Mouse (Mus musculus): ENCODE measurements around the gene Eif4a2.

Eif4a2 gene

DNA sequence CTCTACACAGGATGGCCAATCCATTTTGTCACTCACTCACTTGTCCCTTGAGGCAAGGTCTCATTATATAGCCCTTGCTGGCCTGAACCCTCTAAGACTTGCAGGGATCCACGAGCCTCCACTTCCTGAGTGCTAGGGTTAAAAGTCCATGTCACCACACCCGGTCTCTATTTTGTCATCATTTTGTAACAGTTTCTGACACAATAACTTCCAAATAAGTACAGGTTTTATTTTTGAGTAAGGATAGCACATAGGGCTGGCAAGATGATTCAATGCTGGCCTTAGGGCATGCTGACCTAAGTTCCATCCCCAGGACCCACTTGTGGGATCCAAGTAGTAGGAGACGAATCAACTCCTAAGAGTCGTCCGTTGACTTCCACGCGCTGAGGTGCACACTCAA lies 1.1 kb upstream of the Eif4a2 start:
- DNase-seq: peak; percentile 48

DNA sequence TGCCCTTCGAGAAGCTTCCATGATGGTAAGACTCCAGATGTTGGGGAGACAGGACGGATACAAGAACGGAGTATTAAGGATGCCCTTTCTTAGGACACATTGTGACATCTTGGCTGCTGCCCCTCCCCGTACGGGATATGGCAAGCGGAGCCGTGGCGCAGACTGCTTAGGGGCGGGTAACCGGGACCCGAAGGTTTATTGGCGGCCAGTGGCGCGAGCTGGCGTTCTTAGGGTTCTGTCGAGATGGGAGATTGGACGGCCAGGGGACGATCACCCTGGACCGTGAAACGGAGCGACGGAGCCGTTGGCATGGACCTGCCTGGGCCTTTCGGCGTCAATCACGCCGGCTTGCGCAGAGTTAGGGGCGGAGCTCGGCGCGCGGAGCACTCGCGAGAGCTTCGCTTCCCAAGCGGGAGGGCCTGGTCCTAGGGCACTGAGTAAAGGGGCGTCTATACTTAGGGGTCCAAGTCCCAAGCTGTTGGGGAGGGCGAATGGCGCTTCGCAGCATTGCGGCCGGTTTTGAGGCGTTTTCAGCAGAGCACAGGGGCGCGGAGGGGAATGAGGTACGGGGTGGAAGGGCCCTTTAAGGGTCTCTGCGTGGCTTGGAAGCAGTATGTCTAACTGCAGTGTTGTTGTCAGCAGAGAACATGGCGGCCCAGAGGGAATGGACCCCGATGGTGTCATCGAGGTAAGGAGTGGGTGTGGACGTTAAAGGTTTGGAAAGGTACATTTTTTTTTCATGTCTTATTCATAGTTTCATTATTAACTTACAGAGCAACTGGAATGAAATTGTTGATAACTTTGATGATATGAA lies 909 bp downstream of the Eif4a2 start:
- DNase-seq: peak; percentile 85

DNA sequence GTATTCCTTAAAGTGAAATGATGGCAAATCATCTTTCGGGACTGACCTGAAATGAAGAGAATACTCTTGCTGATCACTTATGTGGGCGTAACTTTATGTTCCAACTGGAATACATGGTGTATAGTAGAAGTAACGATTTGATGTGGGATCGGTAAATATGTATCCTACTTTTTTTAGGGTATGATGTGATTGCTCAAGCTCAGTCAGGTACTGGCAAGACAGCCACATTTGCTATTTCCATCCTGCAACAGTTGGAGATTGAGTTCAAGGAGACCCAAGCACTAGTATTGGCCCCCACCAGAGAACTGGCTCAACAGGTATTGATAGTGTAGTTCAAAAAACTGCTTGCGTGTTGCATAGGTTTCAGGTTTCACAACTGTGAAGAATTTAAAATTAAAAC lies 1.7 kb downstream of the Eif4a2 start:
- no peak for DNase-seq

DNA sequence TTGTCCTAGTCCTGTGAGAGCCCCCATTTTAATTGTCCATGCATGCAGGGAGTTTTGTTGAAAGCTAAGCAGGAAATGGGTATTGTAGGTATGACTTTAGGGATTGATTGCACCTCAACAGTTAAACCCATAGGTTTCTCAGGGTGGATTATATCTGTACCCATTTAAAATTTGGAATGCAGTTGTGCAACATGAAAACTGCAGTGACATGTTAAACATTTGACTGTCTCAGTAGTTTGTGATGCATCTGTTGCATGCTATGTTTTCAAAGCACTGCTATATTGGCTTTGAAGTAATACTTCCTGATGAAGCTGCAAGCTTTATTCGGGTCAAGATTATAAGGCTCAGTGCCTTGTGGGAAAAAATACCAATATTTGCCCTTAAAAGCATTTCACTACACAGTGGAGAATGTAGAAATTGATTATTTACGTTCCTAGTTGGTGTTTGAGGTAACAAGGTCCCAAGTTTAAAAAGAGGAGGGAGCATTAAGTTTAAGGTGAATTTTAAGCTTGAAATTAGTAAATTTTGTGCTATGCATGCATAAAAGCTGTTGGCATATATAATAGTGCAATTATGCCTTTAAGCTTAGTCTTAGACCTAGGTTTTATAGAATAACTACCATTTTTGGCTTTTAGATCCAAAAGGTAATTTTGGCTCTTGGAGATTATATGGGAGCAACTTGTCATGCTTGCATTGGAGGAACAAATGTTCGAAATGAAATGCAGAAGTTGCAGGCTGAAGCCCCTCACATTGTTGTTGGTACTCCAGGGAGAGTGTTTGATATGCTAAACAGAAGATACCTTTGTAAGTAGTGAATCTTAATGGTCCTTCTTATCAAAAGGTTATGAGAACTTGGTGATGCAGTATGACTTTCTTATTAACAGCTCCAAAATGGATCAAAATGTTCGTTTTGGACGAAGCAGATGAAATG lies 2.4 kb downstream of the Eif4a2 start:
- DNase-seq: no peak

DNA sequence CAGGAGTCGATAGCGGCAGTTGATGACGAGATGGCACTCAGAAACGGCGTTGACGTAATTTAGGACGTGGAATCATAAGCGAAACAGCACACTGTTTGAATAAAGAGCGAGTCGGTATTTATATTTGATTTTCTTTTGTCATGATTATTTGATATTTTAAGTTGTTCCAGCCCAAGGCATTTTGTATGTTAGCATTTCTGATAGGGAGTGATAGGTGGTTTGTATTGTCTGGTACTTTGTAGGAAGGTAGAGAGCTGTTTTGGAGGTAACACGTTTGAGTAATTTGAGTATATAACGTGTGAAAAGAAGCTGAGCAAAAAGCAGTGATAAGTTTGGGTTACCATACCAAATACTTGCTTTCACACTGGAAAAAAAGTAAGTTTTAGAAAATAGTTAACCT lies 5.1 kb downstream of the Eif4a2 start:
- DNase-seq: no peak

DNA sequence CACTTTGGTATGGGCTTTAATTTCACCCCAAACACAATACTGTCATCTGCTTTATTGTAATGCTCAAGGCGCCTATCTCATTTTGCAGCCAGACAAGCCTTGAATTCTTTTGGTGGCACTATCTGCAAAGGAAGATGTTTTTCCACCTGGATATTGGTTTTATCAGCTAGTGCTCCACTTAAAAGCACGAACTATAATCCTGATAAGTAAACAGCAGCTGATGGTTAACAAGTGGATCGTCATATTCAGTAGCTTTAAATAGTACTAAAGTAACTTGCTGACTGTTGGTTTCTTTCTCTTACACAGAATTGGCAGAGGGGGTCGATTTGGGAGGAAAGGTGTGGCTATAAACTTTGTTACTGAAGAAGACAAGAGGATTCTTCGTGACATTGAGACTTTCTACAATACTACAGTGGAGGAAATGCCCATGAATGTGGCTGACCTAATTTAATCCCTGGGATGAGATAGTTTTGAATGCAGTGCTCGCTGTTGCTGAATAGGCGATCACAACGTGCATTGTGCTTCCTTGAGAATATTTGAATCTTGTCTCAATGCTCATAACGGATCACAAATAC lies 5.7 kb downstream of the Eif4a2 start:
- DNase-seq: no peak

DNA sequence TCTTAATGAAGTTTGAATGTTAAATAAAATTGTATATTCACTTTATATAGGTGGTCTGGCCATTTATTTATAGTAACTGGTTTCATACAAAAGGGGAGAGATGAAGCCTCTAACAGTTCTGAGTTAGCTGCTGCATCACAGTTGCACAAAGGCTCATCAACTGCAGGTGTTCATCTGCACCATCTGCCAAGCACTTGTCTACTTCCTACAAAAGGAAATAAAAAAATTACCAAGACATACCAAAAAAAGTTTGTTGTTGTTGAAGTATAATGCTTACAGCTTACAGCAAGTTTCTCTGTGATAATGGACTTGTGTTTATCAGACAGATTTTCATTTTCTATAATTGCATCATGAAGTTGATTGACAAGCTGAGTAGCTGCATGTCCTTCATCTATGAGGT lies 6.7 kb downstream of the Eif4a2 start:
- DNase-seq: no peak

DNA sequence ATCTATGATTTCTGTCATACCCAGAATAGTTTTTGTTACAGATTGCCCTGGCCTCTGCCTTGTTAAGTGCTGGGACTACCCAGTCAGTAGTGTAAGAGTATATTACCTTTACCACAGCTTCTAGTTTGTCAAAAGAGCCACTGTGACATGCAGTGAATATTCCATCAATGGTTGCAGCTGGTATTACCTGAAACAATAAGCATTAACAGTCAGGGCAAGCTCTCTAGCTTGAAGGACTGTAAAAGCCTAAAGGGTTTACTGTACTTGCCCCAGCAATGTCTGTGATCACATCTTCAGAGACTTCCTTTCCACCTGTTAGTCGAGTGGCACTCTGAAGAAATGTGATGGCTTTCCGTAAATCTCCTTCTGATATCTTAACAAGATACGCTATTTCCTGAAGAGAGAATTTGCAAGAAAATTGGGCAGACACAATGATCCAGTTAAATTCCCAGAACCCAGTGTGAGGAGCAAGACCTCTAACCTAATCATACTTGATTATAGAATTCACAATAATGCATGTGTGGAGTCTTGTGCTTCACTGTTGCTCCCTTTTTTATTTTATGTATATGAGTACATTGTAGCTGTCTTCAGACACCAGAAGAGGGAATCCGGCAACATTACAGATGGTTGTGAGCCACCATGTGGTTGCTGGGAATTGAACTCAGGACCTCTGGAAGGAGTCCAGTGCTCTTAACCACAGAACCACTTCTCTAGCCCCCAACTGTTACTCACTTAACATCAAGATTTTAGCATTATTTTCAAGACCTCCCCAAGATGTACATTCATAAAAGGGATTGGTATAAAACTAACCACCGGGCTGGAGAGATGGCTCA lies 7.3 kb downstream of the Eif4a2 start:
- no peak for DNase-seq

DNA sequence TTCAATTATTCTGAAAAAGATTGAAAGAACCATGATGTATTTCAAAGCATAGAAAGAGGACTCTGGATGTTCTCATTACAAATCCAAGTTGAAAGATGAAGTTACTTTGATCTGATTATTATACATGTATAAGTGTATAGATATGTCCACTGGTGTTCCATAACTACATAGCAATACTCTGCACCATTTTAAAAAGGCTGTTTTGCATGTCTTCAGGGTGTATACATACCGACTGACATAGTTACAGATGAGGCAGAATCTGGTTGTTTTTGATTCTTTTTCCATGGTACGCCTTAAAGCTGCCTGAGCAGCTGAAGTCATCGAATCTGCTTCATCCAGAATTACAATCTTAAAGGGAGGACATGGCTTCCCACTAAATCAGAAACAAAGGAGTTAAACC lies 8.2 kb downstream of the Eif4a2 start:
- DNase-seq: no peak

DNA sequence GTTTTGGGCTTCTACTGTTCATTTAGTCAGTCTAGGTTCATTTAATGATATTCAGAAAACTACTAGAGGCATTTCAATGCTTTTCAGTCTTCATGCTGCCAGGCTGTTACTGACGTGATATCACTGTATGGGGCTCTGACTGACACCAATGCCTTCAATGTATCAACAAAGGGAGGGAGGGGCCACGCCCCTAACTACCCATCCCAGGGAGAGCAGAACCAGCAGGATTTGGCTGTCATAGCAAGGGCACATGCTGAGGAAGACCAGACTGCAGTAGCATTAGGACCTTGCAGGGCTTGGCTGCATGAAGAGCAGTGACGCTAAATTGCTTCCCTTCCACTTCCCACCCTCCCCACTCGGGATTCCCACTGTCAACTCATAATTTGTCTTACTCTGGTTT lies 9.9 kb downstream of the Eif4a2 start:
- no peak for DNase-seq

DNA sequence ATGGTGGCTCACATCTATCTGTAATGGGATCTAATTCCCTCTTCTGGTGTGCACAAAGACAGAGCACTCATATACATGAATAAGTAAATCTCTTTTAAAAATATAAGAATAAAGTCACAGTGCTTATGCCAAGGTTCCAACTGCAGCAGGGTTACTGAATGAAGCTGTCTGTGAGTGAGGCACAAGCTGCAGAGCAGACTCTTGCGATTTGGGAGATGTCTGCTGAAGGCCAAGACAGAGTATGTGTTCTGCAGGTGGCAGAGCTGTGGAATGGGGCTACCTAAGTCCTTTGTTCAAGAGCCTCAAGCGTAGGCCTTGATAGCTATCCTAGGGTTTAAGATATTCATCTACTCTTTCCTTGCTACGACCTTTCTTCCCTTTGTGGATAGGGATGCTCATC lies 15.2 kb downstream of the Eif4a2 start:
- DNase-seq: no peak

DNA sequence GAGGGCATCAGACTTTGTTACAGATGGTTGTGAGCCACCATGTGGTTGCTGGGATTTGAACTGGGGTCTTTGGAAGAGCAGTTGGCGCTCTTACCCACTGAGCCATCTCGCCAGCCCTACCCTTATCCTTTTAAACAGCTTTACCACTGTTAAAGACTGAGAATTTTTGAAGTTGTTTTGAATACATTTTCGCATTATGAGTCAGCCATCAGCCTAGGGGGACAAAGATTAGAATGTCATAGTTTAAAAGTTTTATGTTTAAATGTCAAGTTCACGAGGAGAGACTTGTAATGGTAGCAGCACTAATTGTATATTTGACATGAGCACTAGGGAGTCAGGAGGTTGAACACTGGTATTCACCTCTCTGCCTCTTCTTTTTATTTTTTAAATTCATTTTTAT lies 15.9 kb downstream of the Eif4a2 start:
- DNase-seq: no peak

DNA sequence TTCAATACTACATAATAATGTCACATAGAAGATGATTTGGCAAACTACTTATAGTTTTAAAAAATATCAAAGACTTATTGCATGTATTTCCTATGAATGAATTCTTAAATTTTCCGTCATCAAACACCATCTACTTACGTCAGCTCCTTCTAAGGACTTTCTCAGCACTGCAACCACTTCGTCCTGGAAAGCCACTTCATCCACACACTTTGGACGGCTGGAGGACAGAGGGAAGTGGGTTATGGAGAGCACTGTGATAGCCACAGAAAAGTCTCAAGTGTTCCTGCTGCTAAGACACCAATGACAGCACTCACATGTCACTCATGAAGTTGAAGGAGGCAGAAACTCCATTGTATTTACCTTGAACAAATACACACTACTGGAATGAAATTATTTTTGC lies 17.2 kb downstream of the Eif4a2 start:
- DNase-seq: no peak

DNA sequence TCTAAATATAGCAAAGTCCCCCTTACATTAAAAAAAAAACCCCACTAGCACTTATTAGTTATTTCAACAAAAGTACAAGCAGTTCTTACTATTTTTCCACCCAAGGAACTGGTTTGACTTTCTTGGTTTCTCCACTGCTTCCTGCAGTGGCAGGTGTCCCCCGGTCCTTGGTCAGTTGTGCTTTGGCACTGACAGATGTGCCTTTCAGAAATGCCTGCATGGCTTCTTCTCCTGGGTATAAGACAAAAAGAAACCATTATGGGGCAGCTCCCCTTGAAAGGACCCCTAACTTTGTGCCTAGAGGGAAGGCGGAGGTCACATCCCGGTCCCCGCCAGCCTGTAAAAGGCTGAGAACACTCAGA lies 20.0 kb downstream of the Eif4a2 start:
- DNase-seq: no peak

DNA sequence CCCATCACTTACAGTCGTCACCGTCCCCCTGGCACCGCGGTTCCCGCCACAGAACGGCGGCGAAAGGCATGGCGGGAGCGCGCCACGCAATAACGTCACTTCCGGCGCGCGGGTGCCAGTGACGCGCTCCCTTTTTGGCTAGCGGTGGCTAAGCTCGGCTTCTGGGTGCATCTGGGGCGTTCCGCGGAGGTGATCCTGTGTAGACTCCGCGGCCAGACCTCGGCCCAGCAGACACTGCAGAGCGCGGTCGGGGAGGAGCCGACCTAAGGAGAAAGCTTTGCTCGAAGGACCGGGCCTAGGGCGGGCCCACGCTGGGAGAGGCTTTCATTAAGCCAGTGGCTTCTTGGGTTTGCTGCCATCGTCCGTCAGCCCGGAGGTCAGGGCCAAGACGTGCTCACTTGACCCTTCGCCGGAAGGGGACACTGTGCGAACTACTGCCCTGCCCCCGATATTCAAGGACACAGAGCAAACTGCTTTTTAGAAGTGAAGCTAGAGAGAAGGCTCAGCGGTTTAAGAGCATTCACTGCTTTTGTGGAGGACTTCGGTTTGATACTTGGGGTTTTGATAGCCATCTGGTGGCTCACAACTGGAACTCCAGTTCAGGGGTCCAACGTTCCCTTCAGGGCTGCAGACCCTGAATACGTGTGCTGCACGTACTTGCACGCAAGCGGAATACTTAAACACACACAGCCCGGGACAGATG lies 20.6 kb downstream of the Eif4a2 start, which contains the start of gene Rfc4:
Gene Rfc4, minus strand, starts transcription at position 65 of the 703 bp plus-strand sequence.
- peak; percentile 92 for DNase-seq

DNA sequence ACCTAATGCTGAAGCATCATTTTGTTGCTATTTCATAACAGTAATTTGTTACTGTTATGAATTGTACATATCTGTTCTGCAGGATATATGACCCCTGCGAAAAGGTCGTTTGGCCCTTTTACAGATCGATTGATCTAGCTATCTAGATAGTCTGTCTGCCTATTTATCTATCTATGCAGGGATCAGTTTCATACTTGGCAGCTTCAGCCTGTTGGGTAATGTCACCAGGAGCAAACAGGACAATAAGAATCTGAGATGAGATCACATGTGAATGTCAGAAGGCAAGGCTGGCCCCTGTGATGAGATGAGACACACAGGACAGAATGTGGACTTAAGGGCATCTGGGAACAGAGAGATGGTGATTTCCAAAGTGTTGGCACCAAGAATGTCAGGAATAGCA lies 23.1 kb downstream of the Eif4a2 start:
- DNase-seq: no peak

DNA sequence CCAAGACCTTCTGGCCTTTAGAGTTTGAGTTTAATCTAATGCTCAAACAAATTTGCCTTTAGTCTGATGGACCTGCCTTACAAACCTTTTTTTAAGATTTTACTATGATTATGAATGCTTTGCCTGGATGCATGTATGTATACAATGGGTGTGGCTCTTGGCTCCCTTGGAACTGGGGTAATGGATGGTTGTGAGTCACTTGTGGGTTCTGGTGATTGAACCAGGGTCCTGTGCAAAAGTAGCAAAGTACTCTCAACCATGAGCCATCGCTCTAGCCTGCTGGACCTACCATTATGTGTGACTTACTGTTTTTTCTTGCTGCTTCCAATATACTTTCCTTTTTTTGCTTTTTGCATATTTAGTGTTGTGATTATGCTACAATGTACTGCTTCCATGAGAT lies 25.1 kb downstream of the Eif4a2 start:
- no peak for DNase-seq

DNA sequence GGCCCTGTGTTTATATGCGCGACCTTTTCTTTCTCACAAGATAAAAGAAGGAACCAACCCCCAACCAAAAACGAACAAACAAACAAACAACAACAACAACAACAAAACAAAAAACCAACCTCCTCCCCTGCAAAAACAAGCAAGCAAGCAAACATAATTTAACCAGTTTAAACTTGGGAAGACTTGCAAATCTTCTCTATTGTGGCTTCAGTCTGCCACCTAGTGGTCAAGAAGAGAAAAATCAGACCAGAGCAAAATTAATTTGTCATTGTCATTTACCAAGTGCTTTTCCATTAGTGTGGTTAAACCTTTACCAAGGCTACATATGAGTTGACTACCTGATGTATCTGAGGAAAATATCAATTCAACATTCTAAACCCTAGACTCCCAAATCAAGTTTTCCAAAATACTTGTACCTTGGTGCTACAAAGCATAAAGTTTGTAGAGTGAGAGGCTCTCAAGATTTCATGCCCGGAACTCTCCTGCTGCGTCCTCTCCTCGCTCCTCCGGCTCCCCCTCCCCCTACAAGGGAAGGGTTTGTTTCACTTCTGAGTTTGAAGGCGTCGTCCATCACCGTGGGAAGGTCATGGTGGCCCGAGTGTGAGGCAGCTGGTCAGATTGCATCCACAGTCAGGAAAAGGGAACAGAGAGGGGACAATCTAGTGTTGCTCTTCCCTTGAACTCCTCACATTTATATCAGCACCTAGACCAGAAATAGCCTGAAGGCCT lies 28.3 kb downstream of the Eif4a2 start:
- peak; percentile 51 for DNase-seq

DNA sequence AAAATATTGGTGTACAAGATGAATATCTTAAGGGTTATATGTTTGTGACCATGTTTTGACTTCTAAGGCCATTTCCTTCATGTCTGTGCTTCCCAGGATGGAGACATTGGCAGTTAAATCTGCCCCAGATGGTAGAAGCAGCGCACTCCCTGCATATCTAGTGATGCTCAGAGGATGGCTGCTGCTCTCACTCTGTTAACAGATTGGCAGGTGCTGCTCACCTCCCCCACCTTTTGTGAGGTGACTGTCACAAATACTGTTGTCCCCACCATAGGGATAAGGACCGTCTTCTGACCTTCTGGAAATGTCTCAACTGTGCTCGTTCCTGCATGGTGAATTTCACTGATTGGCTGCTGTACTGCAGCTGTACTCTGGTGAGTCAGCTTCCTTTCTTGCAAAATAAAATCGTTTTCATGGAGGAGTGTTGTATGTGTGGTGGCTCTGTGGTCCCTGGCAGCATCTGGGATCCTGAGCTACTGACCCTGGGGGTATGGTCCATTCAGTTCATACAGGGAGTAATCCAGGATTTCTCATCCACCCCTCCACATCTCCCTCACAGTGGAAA lies 29.2 kb downstream of the Eif4a2 start:
- DNase-seq: no peak

DNA sequence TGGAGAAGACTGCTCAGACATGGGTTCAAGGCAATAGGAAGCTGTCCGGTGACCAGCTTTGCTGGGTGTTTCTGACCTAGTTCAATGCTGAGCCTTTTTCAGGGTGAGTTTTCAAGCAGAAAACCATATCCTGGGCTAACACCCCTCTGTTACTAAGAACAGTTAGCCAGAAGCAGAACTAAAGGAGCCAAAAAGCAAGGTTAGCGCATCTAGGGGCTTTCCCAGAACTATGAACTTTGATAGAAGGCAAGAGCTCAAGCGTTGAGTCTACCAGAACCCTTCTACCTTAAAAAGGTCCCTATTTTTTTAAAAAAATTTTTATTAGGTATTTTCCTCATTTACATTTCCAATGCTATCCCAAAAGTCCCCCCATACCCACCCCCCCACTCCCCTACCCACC lies 33.7 kb downstream of the Eif4a2 start:
- no peak for DNase-seq

DNA sequence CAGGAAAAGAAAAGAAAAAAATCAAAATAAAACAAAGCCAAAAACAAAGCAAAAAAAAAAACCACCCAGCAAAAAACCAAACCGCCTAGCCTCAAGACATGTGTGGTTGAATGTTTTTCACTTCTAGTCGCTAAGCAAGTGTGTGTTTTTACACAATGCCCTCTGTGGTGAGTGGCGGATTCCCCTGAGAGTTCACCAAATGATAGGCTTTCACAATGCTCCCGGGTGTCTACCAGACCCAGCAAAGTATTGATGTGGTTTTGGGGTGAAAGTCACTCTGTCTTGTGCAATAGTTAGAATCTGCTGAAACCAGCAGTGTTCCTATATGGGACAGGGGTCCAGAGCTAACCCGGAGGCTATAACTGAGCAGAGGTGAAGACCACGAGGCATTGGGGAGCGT lies 37.1 kb downstream of the Eif4a2 start:
- no peak for DNase-seq

Data from cerebellum, adult 9-10 months (tissue).